Mouse (Mus musculus): ENCODE measurements at regions not wholly inside any gene's neighbourhood (a gene's known extent, or its start where the extent isn't known, plus 50 kb on each side); places are given as distances from the start of the nearest gene placed in this dataset.

DNA sequence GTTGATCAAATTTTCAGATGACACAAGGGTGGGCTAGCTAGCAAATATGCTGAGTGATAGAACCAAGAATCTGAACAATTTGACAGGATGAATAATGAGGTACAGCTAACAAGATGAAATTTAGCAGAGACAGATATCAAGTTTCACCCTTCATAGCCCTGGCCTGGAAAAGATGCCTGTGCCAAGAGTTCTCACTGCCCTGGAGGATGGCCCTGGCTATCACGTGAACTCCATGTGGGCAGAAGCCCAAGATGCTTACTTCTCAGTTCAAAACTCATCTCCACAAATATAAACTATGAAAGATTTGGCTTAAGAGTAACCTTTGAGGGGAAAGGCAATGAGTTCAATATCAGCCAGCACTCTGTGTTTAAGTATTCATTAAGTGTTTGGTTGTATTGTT, 306.9 kb upstream of the Apob start:
- H3K27ac ChIP-seq: no peak overlapping the region
- H3K9me3 ChIP-seq: no peaks in the 10 kb centered on the region
- H3K9ac ChIP-seq: no peak overlapping the region
- H3K4me3 ChIP-seq: no peak overlapping the region
- no peak for ATAC-seq (ENCODE audit: insufficient number of reproducible peaks, insufficient read depth, low FRiP score, low TSS enrichment, low read depth)
- WGBS: 57% methylated on average over 1 of the region's 1 CpGs
- no peaks in the 10 kb centered on the region for H3K27me3 ChIP-seq
- H3K36me3 ChIP-seq: no peaks in the 10 kb centered on the region
- H3K4me1 ChIP-seq: no peaks in the 10 kb centered on the region
- H3K4me2 ChIP-seq: no peak overlapping the region

GRCm38 (mm10) chr12:7691996-7692395, 285.5 kb upstream of the Apob start:
- Histone ChIP-seq H3K4me1 (no peaks in the 10 kb centered on the region), H3K27ac (no peak overlapping the region), H3K36me3 (no peaks in the 10 kb centered on the region), H3K4me3 (no peak overlapping the region), H3K9me3 (no peaks in the 10 kb centered on the region), H3K9ac (no peak overlapping the region), H3K27me3 (no peaks in the 10 kb centered on the region), H3K4me2 (no peak overlapping the region)
- WGBS: 74% methylated on average over 7 of the region's 7 CpGs
- no peak for ATAC-seq (ENCODE audit: insufficient number of reproducible peaks, insufficient read depth, low FRiP score, low TSS enrichment, low read depth)

DNA sequence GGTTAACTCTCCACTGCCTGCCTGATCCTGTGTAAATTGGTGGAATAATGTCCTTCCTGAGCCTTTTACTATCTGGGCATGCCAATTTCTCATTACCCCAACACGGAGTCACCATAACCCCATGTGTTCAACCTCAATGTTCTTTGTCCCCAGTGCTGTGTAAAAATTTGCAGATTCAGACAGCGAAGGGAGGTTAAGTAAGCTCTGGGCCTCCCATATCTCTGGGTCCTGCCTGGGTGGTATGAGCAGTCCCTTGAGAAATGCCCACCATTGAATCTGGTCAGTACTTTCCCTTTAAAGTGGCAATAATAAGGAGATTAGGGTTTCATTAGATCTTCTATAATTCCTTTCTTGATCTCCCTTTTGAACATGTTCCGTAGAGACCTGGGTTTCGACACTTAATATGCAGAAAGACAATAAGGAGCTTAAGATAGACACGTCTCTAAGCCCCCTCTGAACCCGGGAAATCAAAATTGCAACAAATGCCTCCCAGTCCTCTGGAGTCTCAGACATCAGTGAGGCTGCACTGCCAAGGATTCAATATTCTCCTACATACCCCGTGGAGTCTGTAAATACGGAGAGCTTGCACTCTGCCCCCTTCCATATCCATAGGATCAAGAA, 279.0 kb upstream of the Apob start:
- H3K4me3 ChIP-seq: no peak overlapping the region
- no peaks in the 10 kb centered on the region for H3K27me3 ChIP-seq
- 80% methylated on average over 8 of the region's 8 CpGs for WGBS
- no peaks in the 10 kb centered on the region for H3K4me1 ChIP-seq
- H3K9me3 ChIP-seq: no peaks in the 10 kb centered on the region
- no peak overlapping the region for H3K9ac ChIP-seq
- H3K27ac ChIP-seq: no peak overlapping the region
- H3K4me2 ChIP-seq: no peak overlapping the region
- no peak for ATAC-seq (ENCODE audit: insufficient number of reproducible peaks, insufficient read depth, low FRiP score, low TSS enrichment, low read depth)
- H3K36me3 ChIP-seq: no peaks in the 10 kb centered on the region

- no peak for ATAC-seq (ENCODE audit: insufficient number of reproducible peaks, insufficient read depth, low FRiP score, low TSS enrichment, low read depth)
- Histone ChIP-seq H3K27ac (no peak overlapping the region), H3K27me3 (no peaks in the 10 kb centered on the region), H3K4me3 (no peak overlapping the region), H3K36me3 (no peaks in the 10 kb centered on the region), H3K9ac (no peak overlapping the region), H3K4me2 (no peak overlapping the region), H3K9me3 (no peaks in the 10 kb centered on the region), H3K4me1 (no peaks in the 10 kb centered on the region)
- WGBS: 64% methylated on average over 5 of the region's 5 CpGs
Measured at GRCm38 (mm10) chr12:7709102-7709501, 268.3 kb upstream of the Apob start.

- no peaks in the 10 kb centered on the region for H3K4me1 ChIP-seq
- WGBS: 78% methylated on average over 2 of the region's 2 CpGs
- no peaks in the 10 kb centered on the region for H3K9me3 ChIP-seq
- no peak overlapping the region for H3K4me2 ChIP-seq
- ATAC-seq (ENCODE audit: insufficient number of reproducible peaks, insufficient read depth, low FRiP score, low TSS enrichment, low read depth): no peak
- no peak overlapping the region for H3K27ac ChIP-seq
- H3K4me3 ChIP-seq: no peak overlapping the region
- H3K27me3 ChIP-seq: no peaks in the 10 kb centered on the region
- no peaks in the 10 kb centered on the region for H3K36me3 ChIP-seq
- no peak overlapping the region for H3K9ac ChIP-seq
Measured at GRCm38 (mm10) chr12:7709872-7710271, 267.6 kb upstream of the Apob start.

DNA sequence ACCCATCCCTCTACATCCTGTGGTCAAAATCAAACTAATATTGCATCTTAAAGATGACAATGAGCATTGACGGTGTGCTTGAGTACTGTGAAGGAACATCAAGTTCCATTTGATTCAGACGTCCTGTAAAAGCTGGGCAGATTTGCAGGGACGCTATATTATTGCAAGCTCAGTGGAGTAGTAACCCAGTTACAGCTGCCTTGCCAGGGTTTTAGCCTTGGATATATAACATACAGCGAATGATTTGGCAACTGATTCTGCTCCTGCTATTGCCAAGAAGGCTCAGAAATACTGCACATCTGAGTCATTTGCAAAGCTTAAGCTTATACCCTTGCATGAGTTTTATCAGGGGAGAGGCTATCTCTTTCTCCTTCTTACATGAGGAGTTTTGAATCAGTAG, 262.4 kb upstream of the Apob start:
- no peak overlapping the region for H3K4me3 ChIP-seq
- WGBS: 90% methylated on average over 4 of the region's 4 CpGs
- H3K36me3 ChIP-seq: no peaks in the 10 kb centered on the region
- no peak overlapping the region for H3K9ac ChIP-seq
- ATAC-seq (ENCODE audit: insufficient number of reproducible peaks, insufficient read depth, low FRiP score, low TSS enrichment, low read depth): no peak
- H3K4me1 ChIP-seq: no peaks in the 10 kb centered on the region
- H3K27ac ChIP-seq: no peak overlapping the region
- H3K27me3 ChIP-seq: no peaks in the 10 kb centered on the region
- H3K9me3 ChIP-seq: no peaks in the 10 kb centered on the region
- H3K4me2 ChIP-seq: no peak overlapping the region

GRCm38 (mm10) chr12:7718556-7718955, 258.9 kb upstream of the Apob start:
- Histone ChIP-seq H3K4me1 (no peaks in the 10 kb centered on the region), H3K4me2 (no peak overlapping the region), H3K27me3 (no peaks in the 10 kb centered on the region), H3K9me3 (no peaks in the 10 kb centered on the region), H3K4me3 (no peak overlapping the region), H3K9ac (no peak overlapping the region), H3K36me3 (no peaks in the 10 kb centered on the region), H3K27ac (no peak overlapping the region)
- WGBS: 65% methylated on average over 2 of the region's 2 CpGs
- ATAC-seq (ENCODE audit: insufficient number of reproducible peaks, insufficient read depth, low FRiP score, low TSS enrichment, low read depth): no peak

- Histone ChIP-seq H3K27me3 (no peaks in the 10 kb centered on the region), H3K9me3 (no peaks in the 10 kb centered on the region), H3K9ac (no peak overlapping the region), H3K4me3 (no peak overlapping the region), H3K27ac (no peak overlapping the region), H3K36me3 (no peaks in the 10 kb centered on the region), H3K4me1 (no peaks in the 10 kb centered on the region), H3K4me2 (no peak overlapping the region)
- ATAC-seq (ENCODE audit: insufficient number of reproducible peaks, insufficient read depth, low FRiP score, low TSS enrichment, low read depth): no peak
- 72% methylated on average over 4 of the region's 4 CpGs for WGBS
Measured at GRCm38 (mm10) chr12:7719080-7719479, 258.4 kb upstream of the Apob start.

- no peak for ATAC-seq (ENCODE audit: insufficient number of reproducible peaks, insufficient read depth, low FRiP score, low TSS enrichment, low read depth)
- no peak overlapping the region for H3K9ac ChIP-seq
- H3K4me2 ChIP-seq: no peak overlapping the region
- H3K36me3 ChIP-seq: no peaks in the 10 kb centered on the region
- H3K9me3 ChIP-seq: no peaks in the 10 kb centered on the region
- H3K27ac ChIP-seq: no peak overlapping the region
- 79% methylated on average over 3 of the region's 3 CpGs for WGBS
- no peaks in the 10 kb centered on the region for H3K4me1 ChIP-seq
- H3K27me3 ChIP-seq: no peaks in the 10 kb centered on the region
- no peak overlapping the region for H3K4me3 ChIP-seq
Measured at GRCm38 (mm10) chr12:7724992-7725391, 252.5 kb upstream of the Apob start.

- no peak overlapping the region for H3K27ac ChIP-seq
- WGBS: 85% methylated on average over 2 of the region's 2 CpGs
- H3K9ac ChIP-seq: no peak overlapping the region
- H3K27me3 ChIP-seq: no peaks in the 10 kb centered on the region
- H3K36me3 ChIP-seq: no peaks in the 10 kb centered on the region
- H3K4me3 ChIP-seq: no peak overlapping the region
- H3K4me2 ChIP-seq: no peak overlapping the region
- no peak for ATAC-seq (ENCODE audit: insufficient number of reproducible peaks, insufficient read depth, low FRiP score, low TSS enrichment, low read depth)
- no peaks in the 10 kb centered on the region for H3K9me3 ChIP-seq
- H3K4me1 ChIP-seq: no peaks in the 10 kb centered on the region
Measured at GRCm38 (mm10) chr12:7738020-7738419, 239.4 kb upstream of the Apob start.

DNA sequence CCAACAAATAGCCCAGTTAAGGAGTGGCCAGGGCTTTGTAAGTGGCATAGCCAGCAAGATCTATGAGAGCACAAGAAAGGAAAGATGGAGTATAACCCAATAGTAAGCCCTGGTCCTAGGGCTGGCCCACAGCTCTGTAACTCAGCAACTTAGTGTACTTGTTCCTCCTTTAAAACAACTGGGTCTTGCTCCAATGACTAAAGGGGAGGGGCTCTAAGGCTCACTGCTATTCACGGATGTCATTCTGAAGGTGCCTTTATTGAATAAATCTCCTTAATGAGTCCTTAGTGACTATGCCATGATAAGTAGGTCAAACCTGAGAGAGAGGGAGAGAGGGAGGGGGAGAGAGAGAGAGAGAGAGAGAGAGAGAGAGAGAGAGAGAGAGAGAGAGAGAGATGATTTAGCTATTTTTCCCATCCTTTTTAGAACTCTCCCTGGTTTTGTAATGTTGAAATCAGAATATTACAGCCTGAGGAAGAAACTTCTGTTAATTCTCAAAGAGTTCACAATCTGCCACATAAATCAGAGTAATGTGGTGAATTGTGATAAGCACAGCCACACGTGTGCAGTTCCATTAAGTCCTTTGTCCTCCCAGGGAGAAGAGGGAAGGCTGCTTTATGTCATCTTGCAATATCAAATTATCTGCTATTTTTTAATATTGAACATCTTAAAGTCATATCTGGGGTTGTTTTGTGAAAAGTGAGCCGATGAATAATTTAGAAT, 238.7 kb upstream of the Apob start:
- WGBS: 68% methylated on average over 3 of the region's 3 CpGs
- no peak for ATAC-seq (ENCODE audit: insufficient number of reproducible peaks, insufficient read depth, low FRiP score, low TSS enrichment, low read depth)

DNA sequence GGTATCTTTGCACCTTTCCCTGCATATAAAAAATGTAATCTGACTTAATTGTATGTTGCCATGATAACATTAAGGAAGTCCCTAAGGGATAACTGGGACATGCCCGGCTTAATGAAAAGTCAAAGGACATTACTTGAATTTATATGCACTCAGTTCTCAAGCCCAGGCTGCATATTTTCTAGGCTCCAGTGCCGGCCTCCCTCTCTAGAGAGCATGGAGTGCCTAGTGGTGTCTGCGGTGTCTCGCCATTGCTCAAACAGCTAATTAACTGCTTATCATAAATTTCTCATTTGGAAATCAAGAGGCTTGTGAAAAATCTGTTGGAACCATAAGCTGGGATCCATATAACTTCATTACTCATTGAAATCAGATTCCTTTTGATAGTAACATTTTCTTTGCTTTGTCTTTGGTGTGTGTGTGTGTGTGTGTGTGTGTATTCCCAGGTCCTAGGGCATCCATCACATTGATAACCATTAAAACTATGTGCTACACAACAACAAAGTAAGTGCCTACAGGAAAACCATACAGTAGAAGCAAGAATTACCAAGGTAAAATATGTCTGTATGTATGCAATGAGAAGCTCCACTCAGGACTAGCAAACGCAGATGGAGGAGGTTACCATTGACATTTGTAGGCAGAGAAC, 238.0 kb upstream of the Apob start:
- Histone ChIP-seq H3K36me3 (no peaks in the 10 kb centered on the region), H3K4me1 (no peaks in the 10 kb centered on the region), H3K4me2 (no peak overlapping the region), H3K4me3 (no peak overlapping the region), H3K27ac (no peak overlapping the region), H3K9me3 (no peaks in the 10 kb centered on the region), H3K27me3 (no peaks in the 10 kb centered on the region), H3K9ac (no peak overlapping the region)
- 83% methylated on average over 5 of the region's 5 CpGs for WGBS
- ATAC-seq (ENCODE audit: insufficient number of reproducible peaks, insufficient read depth, low FRiP score, low TSS enrichment, low read depth): no peak

More for the DNA sequence above, 238.7 kb upstream of the Apob start:
- Histone ChIP-seq H3K27ac (no peak overlapping the region), H3K4me3 (no peak overlapping the region), H3K27me3 (no peaks in the 10 kb centered on the region), H3K4me2 (no peak overlapping the region), H3K4me1 (no peaks in the 10 kb centered on the region), H3K9ac (no peak overlapping the region), H3K9me3 (no peaks in the 10 kb centered on the region), H3K36me3 (no peaks in the 10 kb centered on the region)

Measured in embryonic facial prominence, embryonic 13.5 days (tissue).